Mouse (Mus musculus) ZHBTc4 (cell line): Measurements from ENCODE around the gene C1qtnf3.
A peak's percentile ranks its signal among the peaks of the same experiment; 100 is the strongest.

ENCODE experiments used
- DNase-seq: peaks from one replicate; pipeline ENCODE4 v3.0.0-alpha.2; 2011; ENCODE audit warnings: low read depth, low spot score

Gene C1qtnf3

GRCm38 (mm10) chr15:10956706-10957105 is 4.6 kb downstream of the C1qtnf3 start:
- DNase-seq: no peak

- no peak for DNase-seq
Observed at GRCm38 (mm10) chr15:10959277-10960026, 7.3 kb downstream of the C1qtnf3 start.

GRCm38 (mm10) chr15:10960267-10960666 is 8.1 kb downstream of the C1qtnf3 start:
- DNase-seq: no peak

- DNase-seq: no peak
Observed at GRCm38 (mm10) chr15:10962601-10963000, 10.5 kb downstream of the C1qtnf3 start.

- no peak for DNase-seq
Observed at GRCm38 (mm10) chr15:10969439-10969838, 17.3 kb downstream of the C1qtnf3 start.

GRCm38 (mm10) chr15:10970777-10971176 is 18.6 kb downstream of the C1qtnf3 start:
- no peak for DNase-seq

- DNase-seq: peak; percentile 91
Observed at GRCm38 (mm10) chr15:10977151-10977550, 25.0 kb downstream of the C1qtnf3 start.

- no peak for DNase-seq
Observed at GRCm38 (mm10) chr15:10980712-10981111, 28.6 kb downstream of the C1qtnf3 start.

- peak; percentile 96 for DNase-seq
Observed at GRCm38 (mm10) chr15:10981377-10982063, 29.4 kb downstream of the C1qtnf3 start, which contains the start of gene Amacr. Amacr (plus strand) TSS chr15:10981756.

- no peak for DNase-seq
Observed at GRCm38 (mm10) chr15:10982064-10982435, 29.9 kb downstream of the C1qtnf3 start.

GRCm38 (mm10) chr15:10985756-10986155 is 33.6 kb downstream of the C1qtnf3 start:
- no peak for DNase-seq

- DNase-seq: peak; percentile 37
Observed at GRCm38 (mm10) chr15:10986477-10986876, 34.3 kb downstream of the C1qtnf3 start.

- peak; percentile 83 for DNase-seq
Observed at GRCm38 (mm10) chr15:10990411-10990810, 38.3 kb downstream of the C1qtnf3 start.

- DNase-seq: no peak
Observed at GRCm38 (mm10) chr15:10991566-10991965, 39.4 kb downstream of the C1qtnf3 start.

GRCm38 (mm10) chr15:10999832-11000231 is 47.7 kb downstream of the C1qtnf3 start:
- DNase-seq: peak; percentile 46

GRCm38 (mm10) chr15:11000421-11000820 is 48.3 kb downstream of the C1qtnf3 start, which contains the start of gene Slc45a2:
Slc45a2 (plus strand) TSS chr15:11000721.
- peak; percentile 19 for DNase-seq

GRCm38 (mm10) chr15:11003791-11004190 is 51.7 kb downstream of the C1qtnf3 start:
- no peak for DNase-seq

GRCm38 (mm10) chr15:11004646-11005045 is 52.5 kb downstream of the C1qtnf3 start:
- DNase-seq: no peak

- peak; percentile 45 for DNase-seq
Observed at GRCm38 (mm10) chr15:11008756-11009155, 56.6 kb downstream of the C1qtnf3 start.

GRCm38 (mm10) chr15:11010976-11011548 is 58.9 kb downstream of the C1qtnf3 start:
- DNase-seq: no peak

GRCm38 (mm10) chr15:11014931-11015330 is 62.8 kb downstream of the C1qtnf3 start:
- DNase-seq: no peak

GRCm38 (mm10) chr15:11026801-11027561 is 74.8 kb downstream of the C1qtnf3 start:
- DNase-seq: no peak
